Mouse (Mus musculus) neutrophil, adult 59 days (primary cell): ENCODE data around the gene Olfr129. TPM values are rescaled to one million over a fixed set of nuclear protein-coding genes. Genes with fewer than 3 reads are reported as not detected.

ENCODE experiments used
- total RNA-seq, 2 experiments: library from RNA; stranded (reverse); gene quantifications; 1 replicate in 1 of 2; 2 replicates in 1 of 2; pipeline ENCODE4 v1.2.4; 2023

Gene Olfr129
- total RNA-seq: not detected

DNA sequence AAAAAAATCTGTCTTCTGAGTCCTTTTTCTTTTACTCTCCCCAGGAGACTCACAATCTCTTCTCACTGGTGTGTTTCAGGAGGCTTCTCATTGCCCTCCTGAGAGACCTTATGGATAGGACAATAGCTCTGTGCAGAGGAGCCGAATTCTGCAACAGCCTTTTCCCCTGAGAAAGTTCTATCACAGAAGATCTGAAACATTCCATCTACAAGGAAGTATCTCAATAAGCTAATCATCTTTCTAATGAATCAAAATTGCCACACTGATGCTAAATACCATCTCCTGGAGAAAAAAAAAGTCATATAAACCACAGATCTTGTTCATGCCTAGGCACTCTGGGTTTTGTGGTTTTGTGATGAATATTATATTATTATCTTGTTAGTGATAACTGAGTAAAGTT, at the start of gene Olfr129:
Gene Olfr129, minus strand, starts transcription at position 101 of the 400 bp plus-strand sequence.

DNA sequence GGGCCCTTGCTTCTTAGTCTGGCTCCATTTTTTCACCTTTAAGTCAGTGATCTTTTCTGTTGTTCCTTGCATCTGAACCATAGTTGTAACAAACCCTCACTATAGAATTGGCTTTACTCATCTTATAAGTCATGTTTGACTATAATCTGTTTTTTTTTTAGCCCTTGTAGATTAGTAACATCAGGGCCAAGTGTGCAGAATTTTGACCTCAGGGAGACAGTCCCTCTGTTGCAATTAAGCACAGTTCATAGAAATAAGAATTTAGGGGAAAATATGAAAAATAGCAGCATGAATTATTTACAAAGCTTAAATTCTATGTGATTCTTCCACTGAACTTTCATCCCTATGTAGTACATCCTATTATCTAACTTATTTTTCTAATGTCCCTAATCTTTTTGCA, 28.7 kb upstream of the Olfr129 start, which contains the start of gene Olfr131:
Gene Olfr131, minus strand, starts transcription at position 101 of the 400 bp plus-strand sequence.

DNA sequence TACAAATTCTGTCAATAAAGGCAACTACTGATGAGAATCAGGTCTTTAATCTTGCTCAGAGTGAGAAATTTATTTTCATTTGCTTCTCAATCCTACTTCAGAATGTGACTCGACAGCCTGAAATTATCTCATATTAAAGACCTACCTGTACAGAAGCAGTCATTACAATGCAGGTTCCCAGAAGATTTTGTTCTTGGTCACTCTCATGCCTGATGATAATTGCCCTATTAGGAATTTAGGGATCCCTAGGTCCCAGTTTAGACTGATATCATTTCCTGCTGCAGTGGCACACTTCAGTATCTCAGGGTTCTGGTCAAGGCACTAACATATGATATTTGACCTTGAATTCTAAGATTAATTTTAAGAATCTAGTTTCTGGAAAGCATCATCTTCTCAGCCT, 3.7 kb upstream of the Olfr129 start, which contains the start of gene Olfr130:
Gene Olfr130, plus strand, starts transcription at position 301 of the 400 bp plus-strand sequence.

Other genes with a start within 250 kb of the Olfr129 start
- not detected for gene Olfr125, start 227.1 kb downstream of the Olfr129 start, total RNA-seq
- gene Olfr126, start 212.6 kb downstream of the Olfr129 start, total RNA-seq: not detected
- not detected for gene Olfr127, start 159.6 kb downstream of the Olfr129 start, total RNA-seq
- not detected for gene Olfr128, start 139.5 kb downstream of the Olfr129 start, total RNA-seq
- gene Olfr761, start 107.0 kb downstream of the Olfr129 start, total RNA-seq: not detected
- gene Olfr130, start 3.8 kb upstream of the Olfr129 start, total RNA-seq: not detected
- not detected for gene Olfr131, start 28.6 kb upstream of the Olfr129 start, total RNA-seq
- gene Olfr132, start 74.4 kb upstream of the Olfr129 start, total RNA-seq: not detected
- not detected for gene Olfr133, start 85.2 kb upstream of the Olfr129 start, total RNA-seq
- not detected for gene Olfr134, start 111.3 kb upstream of the Olfr129 start, total RNA-seq
- not detected for gene Olfr135, start 144.3 kb upstream of the Olfr129 start, total RNA-seq
- not detected for gene Olfr138, start 201.0 kb upstream of the Olfr129 start, total RNA-seq
- gene Olfr137, start 247.5 kb upstream of the Olfr129 start, total RNA-seq: not detected